Mouse (Mus musculus): Measurements from ENCODE around the gene Neu4. TPM values are rescaled to one million over a fixed set of nuclear protein-coding genes. Genes with fewer than 3 reads are reported as not detected.
"Not testable (repeated sequence)": the region's sequence is repeated elsewhere in the genome, so short reads cannot be mapped to it uniquely, and the experiment has no call there.

Neu4 gene
- not detected in 2 replicates for polyA plus RNA-seq (2012; ENCODE audit: insufficient read depth, insufficient read length, missing spikeins)

- Histone ChIP-seq H3K4me3 (ENCODE audit: insufficient read depth, low read length) (no peak within 1 kb of the TSS), H3K27ac (ENCODE audit: insufficient read depth, low read depth, low read length) (no peak within 1 kb of the TSS), H3K4me1 (ENCODE audit: control insufficient read depth, insufficient read depth, low read length) (no peaks in the 10 kb centered on the region)
- TF ChIP-seq POLR2A (IDR thresholded peaks at IDR 0.05; ENCODE audit: borderline replicate concordance, low read depth, low read length) = no peak
- TF ChIP-seq CTCF (IDR thresholded peaks at IDR 0.05; ENCODE audit: low read depth, low read length) = no peak
Measured at GRCm38 (mm10) chr1:94020151-94020550, at the start of gene Neu4. TSS of gene Neu4 (plus strand) at chr1:94020451.

- not testable (repeated sequence) for H3K27ac ChIP-seq (ENCODE audit: insufficient read depth, low read depth, low read length); H3K4me1 ChIP-seq (ENCODE audit: control insufficient read depth, insufficient read depth, low read length)
Measured at GRCm38 (mm10) chr1:93970797-93971196, 49.5 kb upstream of the Neu4 start.

GRCm38 (mm10) chr1:93975764-93976163, 44.5 kb upstream of the Neu4 start:
- H3K4me3 ChIP-seq (ENCODE audit: insufficient read depth, low read length); H3K27ac ChIP-seq (ENCODE audit: insufficient read depth, low read depth, low read length); H3K4me1 ChIP-seq (ENCODE audit: control insufficient read depth, insufficient read depth, low read length): not testable (repeated sequence)

More at GRCm38 (mm10) chr1:93970797-93971196, 49.5 kb upstream of the Neu4 start:
- H3K4me3 ChIP-seq (ENCODE audit: insufficient read depth, low read length) = not testable (repeated sequence)

GRCm38 (mm10) chr1:93978287-93978686, 42.0 kb upstream of the Neu4 start:
- H3K4me3 ChIP-seq (ENCODE audit: insufficient read depth, low read length); H3K4me1 ChIP-seq (ENCODE audit: control insufficient read depth, insufficient read depth, low read length); H3K27ac ChIP-seq (ENCODE audit: insufficient read depth, low read depth, low read length): not testable (repeated sequence)

- not testable (repeated sequence) for H3K4me1 ChIP-seq (ENCODE audit: control insufficient read depth, insufficient read depth, low read length); H3K27ac ChIP-seq (ENCODE audit: insufficient read depth, low read depth, low read length); H3K4me3 ChIP-seq (ENCODE audit: insufficient read depth, low read length)
Measured at GRCm38 (mm10) chr1:93980932-93981331, 39.3 kb upstream of the Neu4 start.

- Histone ChIP-seq H3K27ac (ENCODE audit: insufficient read depth, low read depth, low read length) (no peak overlapping the region), H3K4me1 (ENCODE audit: control insufficient read depth, insufficient read depth, low read length) (no peaks in the 10 kb centered on the region), H3K4me3 (ENCODE audit: insufficient read depth, low read length) (no peak overlapping the region)
- TF ChIP-seq CTCF (IDR thresholded peaks at IDR 0.05; ENCODE audit: low read depth, low read length) (no peak), POLR2A (IDR thresholded peaks at IDR 0.05; ENCODE audit: borderline replicate concordance, low read depth, low read length) (no peak)
Measured at GRCm38 (mm10) chr1:93986167-93986566, 34.1 kb upstream of the Neu4 start.

GRCm38 (mm10) chr1:93988786-93989185, 31.5 kb upstream of the Neu4 start:
- no peak for TF ChIP-seq CTCF (IDR thresholded peaks at IDR 0.05; ENCODE audit: low read depth, low read length)
- no peaks in the 10 kb centered on the region for H3K4me1 ChIP-seq (ENCODE audit: control insufficient read depth, insufficient read depth, low read length)
- H3K27ac ChIP-seq (ENCODE audit: insufficient read depth, low read depth, low read length) = no peak overlapping the region
- H3K4me3 ChIP-seq (ENCODE audit: insufficient read depth, low read length) = no peak overlapping the region

- not testable (repeated sequence) for H3K27ac ChIP-seq (ENCODE audit: insufficient read depth, low read depth, low read length); H3K4me1 ChIP-seq (ENCODE audit: control insufficient read depth, insufficient read depth, low read length); H3K4me3 ChIP-seq (ENCODE audit: insufficient read depth, low read length)
Measured at GRCm38 (mm10) chr1:93990209-93990608, 30.0 kb upstream of the Neu4 start, which contains the start of gene Gal3st2c. TSS of gene Gal3st2c (plus strand) at chr1:93990509.

GRCm38 (mm10) chr1:93991068-93991467, 29.2 kb upstream of the Neu4 start:
- not testable (repeated sequence) for H3K27ac ChIP-seq (ENCODE audit: insufficient read depth, low read depth, low read length); H3K4me1 ChIP-seq (ENCODE audit: control insufficient read depth, insufficient read depth, low read length); H3K4me3 ChIP-seq (ENCODE audit: insufficient read depth, low read length)

- not testable (repeated sequence) for H3K4me1 ChIP-seq (ENCODE audit: control insufficient read depth, insufficient read depth, low read length); H3K27ac ChIP-seq (ENCODE audit: insufficient read depth, low read depth, low read length); H3K4me3 ChIP-seq (ENCODE audit: insufficient read depth, low read length)
Measured at GRCm38 (mm10) chr1:93991491-93991890, 28.8 kb upstream of the Neu4 start.

GRCm38 (mm10) chr1:94001023-94001422, 19.2 kb upstream of the Neu4 start:
- no peak overlapping the region for H3K27ac ChIP-seq (ENCODE audit: insufficient read depth, low read depth, low read length)
- no peaks in the 10 kb centered on the region for H3K4me1 ChIP-seq (ENCODE audit: control insufficient read depth, insufficient read depth, low read length)
- no peak overlapping the region for H3K4me3 ChIP-seq (ENCODE audit: insufficient read depth, low read length)
- TF ChIP-seq POLR2A (IDR thresholded peaks at IDR 0.05; ENCODE audit: borderline replicate concordance, low read depth, low read length) (no peak), CTCF (IDR thresholded peaks at IDR 0.05; ENCODE audit: low read depth, low read length) (no peak)

- not testable (repeated sequence) for H3K4me3 ChIP-seq (ENCODE audit: insufficient read depth, low read length); H3K4me1 ChIP-seq (ENCODE audit: control insufficient read depth, insufficient read depth, low read length); H3K27ac ChIP-seq (ENCODE audit: insufficient read depth, low read depth, low read length)
Measured at GRCm38 (mm10) chr1:94005954-94006506, 14.2 kb upstream of the Neu4 start.

GRCm38 (mm10) chr1:94008826-94009225, 11.4 kb upstream of the Neu4 start:
- H3K4me1 ChIP-seq (ENCODE audit: control insufficient read depth, insufficient read depth, low read length); H3K4me3 ChIP-seq (ENCODE audit: insufficient read depth, low read length); H3K27ac ChIP-seq (ENCODE audit: insufficient read depth, low read depth, low read length): not testable (repeated sequence)

Measured in bone marrow macrophage, adult 2 months (primary cell).